Mouse (Mus musculus) forebrain, embryonic 13.5 days (tissue): ENCODE measurements around the gene Prps1l1. TPM values are rescaled to one million over a fixed set of nuclear protein-coding genes. Genes with fewer than 3 reads are reported as not detected.

Source experiments
- ATAC-seq: fragments of 200-750 bp; cut with Nextera tagmentation; 2 replicates; pipeline ENCODE4 v1.8.0; 2017
- H3K27ac ChIP-seq: fragments of 300-500 bp; sonication (generic); 2 replicates; pipeline ENCODE4 v1.5.1; 2015; ENCODE audit warnings: inconsistent platforms, mild to moderate bottlenecking, moderate library complexity
- H3K27me3 ChIP-seq: fragments of 300-500 bp; sonication (generic); 2 replicates; pipeline ENCODE4 v1.6.1; 2015; ENCODE audit warnings: mild to moderate bottlenecking, inconsistent platforms
- H3K36me3 ChIP-seq: fragments of 300-500 bp; sonication (generic); 2 replicates; pipeline ENCODE4 v1.6.1; 2015; ENCODE audit warnings: mild to moderate bottlenecking, inconsistent platforms; ENCODE audit not compliant: poor library complexity, severe bottlenecking
- H3K4me1 ChIP-seq: fragments of 300-500 bp; sonication (generic); 2 replicates; pipeline ENCODE4 v1.6.1; 2015; ENCODE audit warnings: inconsistent platforms
- H3K4me2 ChIP-seq: fragments of 300-500 bp; sonication (generic); 2 replicates; pipeline ENCODE4 v1.6.1; 2015; ENCODE audit warnings: inconsistent platforms, mild to moderate bottlenecking, moderate library complexity
- H3K4me3 ChIP-seq: fragments of 300-500 bp; sonication (generic); 2 replicates; pipeline ENCODE4 v1.5.1; 2015; ENCODE audit warnings: mild to moderate bottlenecking, inconsistent platforms
- H3K9ac ChIP-seq: fragments of 300-500 bp; sonication (generic); 2 replicates; pipeline ENCODE4 v1.6.1; 2015; ENCODE audit warnings: mild to moderate bottlenecking, inconsistent platforms
- H3K9me3 ChIP-seq: fragments of 300-500 bp; sonication (generic); replicated peaks from 2 replicates; pipeline ENCODE4 v1.6.1; 2016; ENCODE audit warnings: inconsistent platforms
- WGBS: fragments of 180-500 bp; shearing (Covaris S2); methylation state at CpG from one replicate; pipeline ENCODE4 v1.1.7; 2015; 5-methylcytosine and 5-hydroxymethylcytosine counted together
- polyA plus RNA-seq: library from polyadenylated mRNA; unstranded; fragments of >200 nt; fragmentation: Nextera tagmentation; extraction: Ambion mirVana; gene quantifications from 2 replicates; pipeline ENCODE4 v1.2.1, GENCODE M21; 2015

The Prps1l1 gene
- polyA plus RNA-seq = not detected in 2 replicates

- Histone ChIP-seq H3K9me3 (no peaks in the 10 kb centered on the region), H3K4me1 (no peaks in the 10 kb centered on the region), H3K27me3 (no peaks in the 10 kb centered on the region), H3K9ac (no peak within 1 kb of the TSS), H3K4me3 (no peak within 1 kb of the TSS), H3K36me3 (no peaks in the 10 kb centered on the region), H3K4me2 (no peak within 1 kb of the TSS), H3K27ac (no peak within 1 kb of the TSS)
- ATAC-seq = no peak
- 93% methylated on average over 4 of the region's 4 CpGs for WGBS
Measured at GRCm38 (mm10) chr12:34984461-34984860, at the start of gene Prps1l1. Gene Prps1l1, plus strand, starts transcription at chr12:34984761.

GRCm38 (mm10) chr12:34937918-34938317, 46.6 kb upstream of the Prps1l1 start:
- Histone ChIP-seq H3K4me2 (no peak overlapping the region), H3K9ac (no peak overlapping the region), H3K4me1 (no peaks in the 10 kb centered on the region), H3K36me3 (no peaks in the 10 kb centered on the region), H3K27ac (no peak overlapping the region), H3K4me3 (no peak overlapping the region), H3K9me3 (peaks cover 12% of the 10 kb centered on the region; the same call in 1 of the 2 replicates), H3K27me3 (no peaks in the 10 kb centered on the region)
- 95% methylated on average over 1 of the region's 1 CpGs for WGBS
- ATAC-seq = no peak

GRCm38 (mm10) chr12:34949066-34949706, 35.4 kb upstream of the Prps1l1 start:
- Histone ChIP-seq H3K27ac (no peak overlapping the region), H3K4me3 (no peak overlapping the region), H3K9me3 (no peaks in the 10 kb centered on the region), H3K36me3 (no peaks in the 10 kb centered on the region), H3K4me1 (no peaks in the 10 kb centered on the region), H3K9ac (no peak overlapping the region), H3K4me2 (no peak overlapping the region), H3K27me3 (no peaks in the 10 kb centered on the region)
- no peak for ATAC-seq
- 84% methylated on average over 6 of the region's 6 CpGs for whole genome bisulfite sequencing

- ATAC-seq = no peak
- H3K4me2 ChIP-seq = no peak overlapping the region
- no peaks in the 10 kb centered on the region for H3K27me3 ChIP-seq
- H3K4me1 ChIP-seq = no peaks in the 10 kb centered on the region
- no peak overlapping the region for H3K27ac ChIP-seq
- no peaks in the 10 kb centered on the region for H3K9me3 ChIP-seq
- H3K4me3 ChIP-seq = no peak overlapping the region
- no peaks in the 10 kb centered on the region for H3K36me3 ChIP-seq
- 91% methylated on average over 3 of the region's 3 CpGs for WGBS
- no peak overlapping the region for H3K9ac ChIP-seq
Measured at GRCm38 (mm10) chr12:34975991-34976390, 8.6 kb upstream of the Prps1l1 start.

GRCm38 (mm10) chr12:34985865-34986264, 1.3 kb downstream of the Prps1l1 start:
- no peak overlapping the region for H3K4me3 ChIP-seq
- whole genome bisulfite sequencing = 89% methylated on average over 5 of the region's 5 CpGs
- no peaks in the 10 kb centered on the region for H3K36me3 ChIP-seq

GRCm38 (mm10) chr12:34989537-34990200, 5.1 kb downstream of the Prps1l1 start:
- Histone ChIP-seq H3K9ac (no peak overlapping the region), H3K27ac (no peak overlapping the region), H3K9me3 (no peaks in the 10 kb centered on the region), H3K27me3 (no peaks in the 10 kb centered on the region), H3K4me2 (no peak overlapping the region), H3K36me3 (no peaks in the 10 kb centered on the region), H3K4me3 (no peak overlapping the region), H3K4me1 (no peaks in the 10 kb centered on the region)
- 90% methylated on average over 7 of the region's 7 CpGs for WGBS
- ATAC-seq = no peak

More at GRCm38 (mm10) chr12:34985865-34986264, 1.3 kb downstream of the Prps1l1 start:
- Histone ChIP-seq H3K4me1 (no peaks in the 10 kb centered on the region), H3K27ac (no peak overlapping the region), H3K9ac (no peak overlapping the region), H3K27me3 (no peaks in the 10 kb centered on the region), H3K9me3 (no peaks in the 10 kb centered on the region), H3K4me2 (no peak overlapping the region)
- ATAC-seq = no peak

GRCm38 (mm10) chr12:34990387-34990786, 5.8 kb downstream of the Prps1l1 start:
- Histone ChIP-seq H3K4me2 (no peak overlapping the region), H3K27me3 (no peaks in the 10 kb centered on the region), H3K36me3 (no peaks in the 10 kb centered on the region)

GRCm38 (mm10) chr12:34991900-34992299, 7.3 kb downstream of the Prps1l1 start:
- Histone ChIP-seq H3K27me3 (no peaks in the 10 kb centered on the region), H3K9ac (no peak overlapping the region), H3K9me3 (no peaks in the 10 kb centered on the region), H3K4me1 (no peaks in the 10 kb centered on the region), H3K36me3 (no peaks in the 10 kb centered on the region), H3K27ac (no peak overlapping the region), H3K4me2 (no peak overlapping the region), H3K4me3 (no peak overlapping the region)
- WGBS = 82% methylated on average over 2 of the region's 2 CpGs
- no peak for ATAC-seq

More at GRCm38 (mm10) chr12:34990387-34990786, 5.8 kb downstream of the Prps1l1 start:
- no peaks in the 10 kb centered on the region for H3K9me3 ChIP-seq
- 94% methylated on average over 4 of the region's 4 CpGs for WGBS
- no peak overlapping the region for H3K9ac ChIP-seq
- no peak overlapping the region for H3K4me3 ChIP-seq
- ATAC-seq = no peak
- no peaks in the 10 kb centered on the region for H3K4me1 ChIP-seq
- H3K27ac ChIP-seq = no peak overlapping the region

- no peak overlapping the region for H3K27ac ChIP-seq
- H3K36me3 ChIP-seq = no peaks in the 10 kb centered on the region
- H3K4me3 ChIP-seq = no peak overlapping the region
Measured at GRCm38 (mm10) chr12:34997597-34998182, 13.1 kb downstream of the Prps1l1 start.

GRCm38 (mm10) chr12:34998778-34999467, 14.4 kb downstream of the Prps1l1 start:
- H3K9ac ChIP-seq = no peak overlapping the region
- no peak overlapping the region for H3K4me3 ChIP-seq
- no peak overlapping the region for H3K4me2 ChIP-seq
- 78% methylated on average over 12 of the region's 12 CpGs for WGBS
- H3K4me1 ChIP-seq = no peaks in the 10 kb centered on the region
- H3K36me3 ChIP-seq = no peaks in the 10 kb centered on the region
- no peak for ATAC-seq
- no peaks in the 10 kb centered on the region for H3K27me3 ChIP-seq
- no peak overlapping the region for H3K27ac ChIP-seq
- no peaks in the 10 kb centered on the region for H3K9me3 ChIP-seq

More at GRCm38 (mm10) chr12:34997597-34998182, 13.1 kb downstream of the Prps1l1 start:
- ATAC-seq = no peak
- no peaks in the 10 kb centered on the region for H3K9me3 ChIP-seq
- H3K27me3 ChIP-seq = no peaks in the 10 kb centered on the region
- H3K4me1 ChIP-seq = no peaks in the 10 kb centered on the region
- no peak overlapping the region for H3K9ac ChIP-seq
- 94% methylated on average over 3 of the region's 3 CpGs for WGBS
- no peak overlapping the region for H3K4me2 ChIP-seq

GRCm38 (mm10) chr12:35000323-35000722, 15.8 kb downstream of the Prps1l1 start:
- H3K9me3 ChIP-seq = no peaks in the 10 kb centered on the region
- no peak overlapping the region for H3K9ac ChIP-seq
- H3K4me2 ChIP-seq = no peak overlapping the region
- H3K4me1 ChIP-seq = no peaks in the 10 kb centered on the region
- no peak for ATAC-seq
- H3K36me3 ChIP-seq = no peaks in the 10 kb centered on the region
- 66% methylated on average over 4 of the region's 4 CpGs for WGBS
- H3K27ac ChIP-seq = no peak overlapping the region
- no peaks in the 10 kb centered on the region for H3K27me3 ChIP-seq
- no peak overlapping the region for H3K4me3 ChIP-seq

- Histone ChIP-seq H3K4me2 (no peak overlapping the region), H3K9me3 (no peaks in the 10 kb centered on the region), H3K9ac (no peak overlapping the region), H3K4me1 (peaks cover 21% of the 10 kb centered on the region), H3K36me3 (no peaks in the 10 kb centered on the region), H3K27me3 (no peaks in the 10 kb centered on the region), H3K4me3 (no peak overlapping the region), H3K27ac (no peak overlapping the region)
- ATAC-seq = no peak
Measured at GRCm38 (mm10) chr12:35005748-35006147, 21.2 kb downstream of the Prps1l1 start.
